Mouse (Mus musculus): ENCODE measurements at regions not wholly inside any gene's neighbourhood (a gene's known extent, or its start where the extent isn't known, plus 50 kb on each side); places are given as distances from the start of the nearest gene placed in this dataset.

- H3K36me3 ChIP-seq (ENCODE audit: control insufficient read depth, insufficient read depth, low read length) = no peaks in the 10 kb centered on the region
- H3K27me3 ChIP-seq (ENCODE audit: control insufficient read depth, insufficient read depth, low read length) = no peaks in the 10 kb centered on the region
- no peaks in the 10 kb centered on the region for H3K9me3 ChIP-seq (ENCODE audit: control insufficient read depth, low read length)
- H3K4me3 ChIP-seq (replicated peaks; ENCODE audit: low read length) = no peak overlapping the region
- 0 out of 2 replicates have a peak, but pooled peaks cover 3% of the 10 kb centered on the region for H3K4me1 ChIP-seq (ENCODE audit: control insufficient read depth, insufficient read depth, low read length)
- H3K4me2 ChIP-seq (replicated peaks; ENCODE audit: low read depth, low read length, severe bottlenecking) = no peak overlapping the region
- no peak overlapping the region for H3K27ac ChIP-seq (replicated peaks; ENCODE audit: low read depth, low read length)
- TF ChIP-seq POLR2A (IDR thresholded peaks at IDR 0.05; ENCODE audit: borderline replicate concordance, extremely low read depth, insufficient read depth, insufficient read length) = no peak
- DNase-seq (ENCODE audit: low spot score) (no peak), ATAC-seq (ENCODE audit: low FRiP score, low read depth) (no peak)
- WGBS = 67% methylated on average over 4 of the region's 4 CpGs
- no peak overlapping the region for H3K9ac ChIP-seq (ENCODE audit: low read depth, low read length, severe bottlenecking)
Observed at GRCm38 (mm10) chr6:66399091-66399755, 136.0 kb upstream of the Mad2l1 start.

GRCm38 (mm10) chr6:66401468-66401867, 133.7 kb upstream of the Mad2l1 start:
- Histone ChIP-seq H3K4me1 (ENCODE audit: control insufficient read depth, insufficient read depth, low read length) (0 out of 2 replicates have a peak, but pooled peaks cover 3% of the 10 kb centered on the region), H3K36me3 (ENCODE audit: control insufficient read depth, insufficient read depth, low read length) (no peaks in the 10 kb centered on the region), H3K27ac (replicated peaks; ENCODE audit: low read depth, low read length) (peak overlapping the region; percentile 50; the same call in 1 of the 2 replicates), H3K27me3 (ENCODE audit: control insufficient read depth, insufficient read depth, low read length) (no peaks in the 10 kb centered on the region), H3K9me3 (ENCODE audit: control insufficient read depth, low read length) (no peaks in the 10 kb centered on the region), H3K4me3 (replicated peaks; ENCODE audit: low read length) (no peak overlapping the region), H3K4me2 (replicated peaks; ENCODE audit: low read depth, low read length, severe bottlenecking) (no peak overlapping the region), H3K9ac (ENCODE audit: low read depth, low read length, severe bottlenecking) (no peak overlapping the region)
- DNase-seq (ENCODE audit: low spot score) = no peak
- TF ChIP-seq POLR2A (IDR thresholded peaks at IDR 0.05; ENCODE audit: borderline replicate concordance, extremely low read depth, insufficient read depth, insufficient read length) = no peak
- no peak for ATAC-seq (ENCODE audit: low FRiP score, low read depth)
- WGBS = 42% methylated on average over 5 of the region's 5 CpGs

- Histone ChIP-seq H3K4me1 (ENCODE audit: control insufficient read depth, insufficient read depth, low read length) (0 out of 2 replicates have a peak, but pooled peaks cover 3% of the 10 kb centered on the region), H3K27me3 (ENCODE audit: control insufficient read depth, insufficient read depth, low read length) (no peaks in the 10 kb centered on the region), H3K4me2 (replicated peaks; ENCODE audit: low read depth, low read length, severe bottlenecking) (no peak overlapping the region), H3K9ac (ENCODE audit: low read depth, low read length, severe bottlenecking) (no peak overlapping the region), H3K36me3 (ENCODE audit: control insufficient read depth, insufficient read depth, low read length) (no peaks in the 10 kb centered on the region), H3K9me3 (ENCODE audit: control insufficient read depth, low read length) (no peaks in the 10 kb centered on the region), H3K27ac (replicated peaks; ENCODE audit: low read depth, low read length) (peak overlapping the region; percentile 50), H3K4me3 (replicated peaks; ENCODE audit: low read length) (no peak overlapping the region)
- DNase-seq (ENCODE audit: low spot score) = peak; percentile 32
- no peak for TF ChIP-seq POLR2A (IDR thresholded peaks at IDR 0.05; ENCODE audit: borderline replicate concordance, extremely low read depth, insufficient read depth, insufficient read length)
- no peak for ATAC-seq (ENCODE audit: low FRiP score, low read depth)
- WGBS = 39% methylated on average over 5 of the region's 5 CpGs
Observed at GRCm38 (mm10) chr6:66401868-66402440, 133.2 kb upstream of the Mad2l1 start.

GRCm38 (mm10) chr6:66414822-66415221, 120.4 kb upstream of the Mad2l1 start:
- no peak overlapping the region for H3K4me2 ChIP-seq (replicated peaks; ENCODE audit: low read depth, low read length, severe bottlenecking)
- no peak for TF ChIP-seq POLR2A (IDR thresholded peaks at IDR 0.05; ENCODE audit: borderline replicate concordance, extremely low read depth, insufficient read depth, insufficient read length)
- no peak overlapping the region for H3K9ac ChIP-seq (ENCODE audit: low read depth, low read length, severe bottlenecking)
- H3K9me3 ChIP-seq (ENCODE audit: control insufficient read depth, low read length) = no peaks in the 10 kb centered on the region
- H3K27me3 ChIP-seq (ENCODE audit: control insufficient read depth, insufficient read depth, low read length) = no peaks in the 10 kb centered on the region
- 22% methylated on average over 4 of the region's 4 CpGs for WGBS
- no peak for DNase-seq (ENCODE audit: low spot score)
- no peak overlapping the region for H3K27ac ChIP-seq (replicated peaks; ENCODE audit: low read depth, low read length)
- H3K36me3 ChIP-seq (ENCODE audit: control insufficient read depth, insufficient read depth, low read length) = no peaks in the 10 kb centered on the region
- no peak for ATAC-seq (ENCODE audit: low FRiP score, low read depth)
- H3K4me3 ChIP-seq (replicated peaks; ENCODE audit: low read length) = no peak overlapping the region
- no peaks in the 10 kb centered on the region for H3K4me1 ChIP-seq (ENCODE audit: control insufficient read depth, insufficient read depth, low read length)

- WGBS = 29% methylated on average over 7 of the region's 7 CpGs
- Histone ChIP-seq H3K9ac (ENCODE audit: low read depth, low read length, severe bottlenecking) (no peak overlapping the region), H3K9me3 (ENCODE audit: control insufficient read depth, low read length) (no peaks in the 10 kb centered on the region), H3K4me3 (replicated peaks; ENCODE audit: low read length) (no peak overlapping the region), H3K27ac (replicated peaks; ENCODE audit: low read depth, low read length) (0 out of 2 replicates have a peak overlapping the region, but pooled peaks have one; percentile 13), H3K36me3 (ENCODE audit: control insufficient read depth, insufficient read depth, low read length) (no peaks in the 10 kb centered on the region), H3K4me1 (ENCODE audit: control insufficient read depth, insufficient read depth, low read length) (0 out of 2 replicates have a peak, but pooled peaks cover 2% of the 10 kb centered on the region), H3K4me2 (replicated peaks; ENCODE audit: low read depth, low read length, severe bottlenecking) (no peak overlapping the region; the same call in 1 of the 2 replicates), H3K27me3 (ENCODE audit: control insufficient read depth, insufficient read depth, low read length) (no peaks in the 10 kb centered on the region)
- no peak for TF ChIP-seq POLR2A (IDR thresholded peaks at IDR 0.05; ENCODE audit: borderline replicate concordance, extremely low read depth, insufficient read depth, insufficient read length)
- ATAC-seq (ENCODE audit: low FRiP score, low read depth) (no peak), DNase-seq (ENCODE audit: low spot score) (no peak)
Observed at GRCm38 (mm10) chr6:66419452-66420041, 115.6 kb upstream of the Mad2l1 start.

Data from limb, embryonic 14.5 days (tissue).